Mouse (Mus musculus) liver, adult 2 months (tissue): ENCODE measurements around the gene Haus5. TPM values are rescaled to one million over a fixed set of nuclear protein-coding genes. Genes with fewer than 3 reads are reported as not detected.
A peak's percentile ranks its signal among the peaks of the same experiment; 100 is the strongest.

ENCODE experiments used
- DNase-seq: peaks from one replicate; pipeline ENCODE4 v3.0.0-alpha.2; 2011; ENCODE audit warnings: low read depth, low spot score; ENCODE audit errors: extremely low read depth
- H3K27ac ChIP-seq: fragments of 200-500 bp; replicated peaks from 2 replicates; pipeline ENCODE4 v1.5.1; 2012; ENCODE audit warnings: low read depth, mild to moderate bottlenecking, control low read depth, inconsistent platforms, low read length; ENCODE audit not compliant: insufficient read depth
- H3K27me3 ChIP-seq: fragments of 200-500 bp; 2 replicates; pipeline ENCODE4 v1.6.1; 2012; ENCODE audit warnings: mild to moderate bottlenecking, moderate library complexity, low read length, inconsistent platforms; ENCODE audit not compliant: control insufficient read depth, insufficient read depth
- H3K36me3 ChIP-seq: fragments of 200-500 bp; 2 replicates; pipeline ENCODE4 v1.6.1; 2012; ENCODE audit warnings: low read length, inconsistent platforms; ENCODE audit not compliant: control insufficient read depth, insufficient read depth
- H3K4me1 ChIP-seq: fragments of 200-500 bp; 2 replicates; pipeline ENCODE4 v1.6.1; 2011; ENCODE audit warnings: low read length; ENCODE audit not compliant: control insufficient read depth, insufficient read depth
- H3K4me3 ChIP-seq: fragments of 200-500 bp; 2 replicates; pipeline ENCODE4 v1.5.1; 2011; ENCODE audit warnings: low read depth, mild to moderate bottlenecking, control low read depth, low read length, moderate library complexity; ENCODE audit not compliant: insufficient read depth
- H3K79me2 ChIP-seq: fragments of 200-500 bp; 2 replicates; pipeline ENCODE4 v1.6.1; 2012; ENCODE audit warnings: inconsistent platforms, mild to moderate bottlenecking, low read length, moderate library complexity; ENCODE audit not compliant: control insufficient read depth, insufficient read depth
- H3K9ac ChIP-seq: fragments of 200-500 bp; 2 replicates; pipeline ENCODE4 v1.6.1; 2012; ENCODE audit warnings: low read depth, mild to moderate bottlenecking, control low read depth, inconsistent platforms, low read length
- CTCF ChIP-seq: fragments of 200-500 bp; IDR thresholded peaks from 2 replicates; pipeline ENCODE4 v1.5.1; 2011; ENCODE audit warnings: low read depth, low read length, control low read depth
- POLR2A ChIP-seq: fragments of 200-500 bp; IDR thresholded peaks from 2 replicates; pipeline ENCODE4 v1.6.1; 2011; ENCODE audit warnings: low read length, control low read depth; ENCODE audit not compliant: insufficient read depth; ENCODE audit errors: extremely low read depth
- WGBS: fragments of 180-500 bp; shearing (Covaris S2); methylation state at CpG from one replicate; pipeline ENCODE4 v1.1.7; 2018; 5-methylcytosine and 5-hydroxymethylcytosine counted together
- polyA plus RNA-seq: library from polyadenylated mRNA; depleted of rRNA; stranded (reverse); fragments of >200 nt; gene quantifications from 2 replicates; pipeline ENCODE4 v1.2.3, GENCODE M21; 2012
- total RNA-seq: library from RNA; depleted of rRNA; stranded (reverse); fragments of >200 nt; gene quantifications from 2 replicates; pipeline ENCODE4 v1.2.3, GENCODE M21; 2014

Gene Haus5
- total and polyA plus RNA-seq, 2 experiments = 4.6 to 5.3 TPM

DNA sequence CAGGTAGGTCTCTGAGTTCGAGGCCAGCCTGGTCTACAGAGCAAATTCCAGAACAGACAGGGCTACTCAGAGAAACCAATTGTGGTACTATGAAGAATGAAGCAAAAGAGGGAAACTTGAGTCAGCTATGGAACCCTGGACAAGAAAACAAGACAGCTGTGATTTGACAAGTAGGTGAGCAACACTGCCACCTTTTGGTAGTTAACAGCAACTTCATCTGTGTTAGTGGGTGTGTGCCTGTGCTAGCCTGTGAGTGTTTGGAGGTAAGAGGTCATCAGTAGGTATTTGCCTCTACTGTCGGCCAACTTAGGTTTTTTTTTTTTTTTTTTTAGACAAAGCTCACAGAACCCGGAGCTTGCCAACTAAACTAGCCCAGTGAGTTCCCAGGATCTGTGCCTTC is 4.4 kb upstream of the Haus5 start:
- Histone ChIP-seq H3K9ac (peak overlapping the region; percentile 36; the same call in 1 of the 2 replicates), H3K27me3 (no peaks in the 10 kb centered on the region), H3K79me2 (no peaks in the 10 kb centered on the region), H3K4me1 (peaks cover 3% of the 10 kb centered on the region; the same call in 1 of the 2 replicates), H3K27ac (peak overlapping the region; percentile 65), H3K4me3 (no peak overlapping the region), H3K36me3 (no peaks in the 10 kb centered on the region)
- 20% methylated on average over 3 of the region's 3 CpGs for WGBS
- TF ChIP-seq POLR2A (no peak), CTCF (peak; percentile 44)
- DNase-seq = peak; percentile 93

DNA sequence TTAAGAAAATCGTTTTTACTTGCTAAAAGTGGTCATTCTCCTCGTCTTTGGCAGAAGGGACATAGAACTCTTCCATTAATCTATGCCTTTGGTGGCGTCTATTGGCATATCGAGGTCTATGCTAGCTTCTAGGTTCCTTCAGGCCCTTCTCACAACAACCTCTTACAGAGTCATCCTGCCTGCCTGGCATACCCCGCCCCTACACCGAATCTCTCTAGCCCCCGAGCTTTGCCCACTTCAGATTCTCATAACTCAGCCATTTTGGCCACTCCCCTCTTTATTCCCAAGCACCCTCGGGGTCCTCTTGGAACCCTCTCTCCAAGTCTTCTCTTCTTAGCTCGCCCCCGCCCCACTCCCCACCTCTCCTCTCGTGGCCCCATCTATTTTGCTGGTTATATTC is 527 bp upstream of the Haus5 start:
- H3K27ac ChIP-seq = no peak overlapping the region
- peak; percentile 19 for DNase-seq
- H3K79me2 ChIP-seq = no peaks in the 10 kb centered on the region
- H3K4me1 ChIP-seq = peaks cover 3% of the 10 kb centered on the region; the same call in 1 of the 2 replicates
- WGBS = 7% methylated on average over 11 of the region's 11 CpGs
- H3K9ac ChIP-seq = peak overlapping the region; percentile 61
- TF ChIP-seq CTCF = no peak
- TF ChIP-seq POLR2A = no peak
- H3K27me3 ChIP-seq = no peaks in the 10 kb centered on the region
- H3K4me3 ChIP-seq = peak overlapping the region; percentile 64
- no peaks in the 10 kb centered on the region for H3K36me3 ChIP-seq

DNA sequence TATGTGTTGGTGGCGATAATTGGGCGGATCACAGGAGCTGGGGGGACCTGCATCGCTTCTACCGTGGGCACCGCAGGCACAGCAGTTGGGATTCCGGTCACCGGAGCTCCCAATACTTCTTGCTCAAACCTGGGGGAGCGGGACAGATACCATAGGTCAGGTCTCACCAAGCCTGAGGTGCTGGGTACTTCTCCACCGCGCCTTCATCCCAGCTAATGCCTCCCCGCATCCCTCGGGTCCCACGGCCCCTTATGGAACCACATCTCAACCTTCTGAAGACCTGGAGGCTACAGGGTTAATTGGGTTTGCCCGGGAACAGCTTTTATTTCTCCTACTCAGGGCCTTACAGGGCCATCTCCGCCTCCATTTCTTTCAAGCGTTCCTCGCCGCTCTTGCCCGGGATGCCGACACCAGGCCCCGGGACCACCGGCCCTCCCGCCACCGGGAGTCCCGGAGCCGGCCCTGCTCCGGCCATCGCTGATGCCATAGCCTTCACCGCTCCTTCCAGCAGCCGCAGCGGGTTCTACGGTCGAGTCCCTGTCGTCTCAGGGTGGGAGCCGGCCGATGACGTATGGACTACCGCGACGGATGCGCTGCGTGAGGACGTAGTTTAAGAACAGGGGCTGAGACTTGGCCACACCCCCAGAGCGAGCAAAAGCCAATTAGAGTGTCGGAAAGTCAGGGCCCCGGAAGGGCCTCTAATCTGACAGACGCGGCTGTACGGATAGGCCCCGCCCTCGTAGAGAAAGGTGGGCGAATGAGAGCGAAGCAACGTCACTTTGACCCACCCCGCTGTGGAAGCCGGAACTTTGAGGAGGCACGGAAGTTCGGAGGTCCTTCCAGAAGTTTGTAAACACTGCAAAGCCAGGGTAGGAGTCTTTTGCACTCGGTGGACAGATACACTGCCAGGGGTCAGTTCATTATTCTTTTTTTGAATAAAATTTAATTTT is 14.9 kb downstream of the Haus5 start, which contains the start of gene Rbm42:
TSS of gene Rbm42 (minus strand) at position 727 of the 950 bp plus-strand sequence.
- Histone ChIP-seq H3K4me1 (peaks cover 7% of the 10 kb centered on the region; the same call in 1 of the 2 replicates), H3K27ac (peak within 1 kb of the TSS; percentile 35; the same call in 1 of the 2 replicates), H3K4me3 (peak within 1 kb of the TSS; percentile 84), H3K9ac (peak within 1 kb of the TSS; percentile 88), H3K36me3 (peaks cover 28% of the 10 kb centered on the region), H3K79me2 (peaks cover 6% of the 10 kb centered on the region; the same call in 1 of the 2 replicates), H3K27me3 (no peaks in the 10 kb centered on the region)
- 1% methylated on average over 59 of the region's 59 CpGs for WGBS
- DNase-seq = peak; percentile 96
- TF ChIP-seq POLR2A (0 out of 2 replicates have a peak, but pooled peaks have one; percentile 33), CTCF (no peak)

DNA sequence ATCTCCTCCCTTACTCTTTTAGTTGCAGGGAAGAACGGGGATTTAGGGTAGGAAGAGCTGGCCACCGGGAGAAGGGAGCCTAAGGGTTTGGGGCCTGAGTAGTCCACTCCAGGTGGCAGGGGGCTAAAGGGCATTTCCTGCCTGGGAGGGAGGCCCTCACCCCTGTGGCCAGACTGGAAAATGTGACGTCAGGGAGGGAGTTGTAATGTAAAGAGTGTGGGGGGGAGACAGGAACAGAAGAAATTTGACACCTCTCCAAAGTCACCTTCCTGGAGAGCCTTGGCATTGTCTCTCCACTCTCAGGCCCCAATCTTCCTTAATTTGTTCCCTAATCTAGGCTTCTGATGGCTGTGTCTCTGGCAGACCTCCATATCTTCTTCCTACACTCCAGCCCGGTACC is 25.7 kb downstream of the Haus5 start:
- Histone ChIP-seq H3K4me1 (no peaks in the 10 kb centered on the region), H3K79me2 (no peaks in the 10 kb centered on the region), H3K4me3 (no peak overlapping the region), H3K27ac (no peak overlapping the region), H3K36me3 (peaks cover 21% of the 10 kb centered on the region; the same call in 1 of the 2 replicates), H3K9ac (no peak overlapping the region), H3K27me3 (peaks cover 4% of the 10 kb centered on the region; the same call in 1 of the 2 replicates)
- TF ChIP-seq POLR2A = no peak
- no peak for TF ChIP-seq CTCF
- DNase-seq = no peak
- 54% methylated on average over 4 of the region's 4 CpGs for WGBS

DNA sequence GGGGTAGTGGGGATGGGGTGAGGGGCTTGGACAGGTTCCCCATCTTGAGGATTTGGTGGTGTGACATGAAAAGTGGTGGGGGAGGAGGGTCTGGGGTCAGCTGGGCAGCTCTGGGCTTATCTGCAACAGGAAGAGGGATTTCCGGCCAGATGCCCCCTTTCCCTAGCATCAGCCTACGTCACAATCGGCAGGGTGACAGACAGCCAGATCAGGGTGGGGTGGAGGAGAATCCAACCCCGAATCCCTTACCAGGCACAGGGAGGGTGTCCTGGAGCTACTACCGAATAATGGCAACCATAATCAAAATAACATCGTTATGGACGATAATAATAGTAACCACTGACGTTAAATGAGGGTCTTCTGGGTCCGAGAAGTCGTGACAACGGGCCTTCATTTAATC is 28.4 kb downstream of the Haus5 start:
- Histone ChIP-seq H3K9ac (no peak overlapping the region), H3K27ac (no peak overlapping the region), H3K36me3 (peaks cover 5% of the 10 kb centered on the region; the same call in 1 of the 2 replicates), H3K4me3 (no peak overlapping the region), H3K4me1 (no peaks in the 10 kb centered on the region), H3K27me3 (peaks cover 11% of the 10 kb centered on the region; the same call in 1 of the 2 replicates), H3K79me2 (no peaks in the 10 kb centered on the region)
- DNase-seq = no peak
- TF ChIP-seq CTCF = no peak
- no peak for TF ChIP-seq POLR2A
- 52% methylated on average over 11 of the region's 11 CpGs for whole genome bisulfite sequencing
